11 mouse cellular contexts compared by ENCODE assay signal in genomic region chr3:140949880-140950662, GRCm38 (mm10).
DNase-seq lines count a peak whose midpoint lies in the region; ATAC-seq lines count a peak whose summit lies in the region.
"Had no signal": no experiment of that assay in that cellular context is flagged by ENCODE, and none has a peak within 500 bp of the region (broad histone marks: within the 10 kb centered on the region; RNA-seq: fewer than 3 reads in every experiment).

No protein-coding gene starts in this region.

- DNase-seq in heart, embryonic 10.5 days (ENCODE audit: low spot score): peak; percentile 75
- no peak for DNase-seq in heart, postnatal 4 days
- DNase-seq in MEL-GATA-1-ER (ENCODE audit: extremely low read depth, low read depth): peak; percentile 99
- DNase-seq in forebrain, embryonic 14.5 days (ENCODE audit: low spot score): peak; percentile 52
- no peak for DNase-seq in cerebellum, adult 9-11 months
- DNase-seq in thymus, postnatal 36 days: no peak
- no peak for DNase-seq in adrenal gland, postnatal 14 days
- DNase-seq: gastrocnemius, postnatal 10 days; heart, postnatal 14 days; lung, adult 2 months had no signal

- H3K27me3 ChIP-seq in heart, embryonic 10.5 days (ENCODE audit: insufficient read depth, poor library complexity, severe bottlenecking): no peaks in the 10 kb centered on the region
- H3K27me3 ChIP-seq in forebrain, embryonic 14.5 days (replicated peaks; ENCODE audit: control insufficient read depth, insufficient read depth, low read length): no peaks in the 10 kb centered on the region
- H3K27me3 ChIP-seq in megakaryocyte, embryonic 14.5 days (replicated peaks): peaks cover 2% of the 10 kb centered on the region

- H3K4me1 ChIP-seq in heart, embryonic 10.5 days: no peaks in the 10 kb centered on the region
- H3K4me1 ChIP-seq in forebrain, embryonic 14.5 days (ENCODE audit: control insufficient read depth, insufficient read depth, low read length): no peaks in the 10 kb centered on the region
- peaks cover 13% of the 10 kb centered on the region for H3K4me1 ChIP-seq in megakaryocyte, embryonic 14.5 days

- peak; percentile 66 for ATAC-seq in forebrain, embryonic 14.5 days

- H3K4me3 ChIP-seq in heart, embryonic 10.5 days: no peak overlapping the region
- H3K4me3 ChIP-seq in forebrain, embryonic 14.5 days (ENCODE audit: low read depth, low read length): no peak overlapping the region
- H3K4me3 ChIP-seq in megakaryocyte, embryonic 14.5 days (replicated peaks): peak overlapping the region; percentile 14

- H3K9me3 ChIP-seq in heart, embryonic 10.5 days: no peaks in the 10 kb centered on the region
- no peaks in the 10 kb centered on the region for H3K9me3 ChIP-seq in forebrain, embryonic 14.5 days (replicated peaks; ENCODE audit: control insufficient read depth, low read length)
- no peaks in the 10 kb centered on the region for H3K9me3 ChIP-seq in megakaryocyte, embryonic 14.5 days

- H3K27ac ChIP-seq in heart, embryonic 10.5 days: no peak overlapping the region
- no peak overlapping the region for H3K27ac ChIP-seq in forebrain, embryonic 14.5 days (ENCODE audit: low read depth, low read length)

- H3K9ac ChIP-seq in forebrain, embryonic 14.5 days (ENCODE audit: low read length): no peak overlapping the region

- WGBS in heart, embryonic 10.5 days: 16% methylated on average over 4 of the region's 4 CpGs
- 27% methylated on average over 4 of the region's 4 CpGs for WGBS in forebrain, embryonic 14.5 days

- H3K4me2 ChIP-seq in forebrain, embryonic 14.5 days (ENCODE audit: low read length): no peak overlapping the region

- H3K36me3 ChIP-seq in heart, embryonic 10.5 days: no peaks in the 10 kb centered on the region
- H3K36me3 ChIP-seq in forebrain, embryonic 14.5 days (ENCODE audit: control insufficient read depth, insufficient read depth, low read length): no peaks in the 10 kb centered on the region
- H3K36me3 ChIP-seq in megakaryocyte, embryonic 14.5 days (replicated peaks; ENCODE audit: low read length): no peaks in the 10 kb centered on the region

Comparison
In these comparisons a context has a peak if more than half of its experiments do, and no peak if none do; other contexts are left out.
1. DNase-seq: peak in heart, embryonic 10.5 days (single experiment), MEL-GATA-1-ER (single experiment) and forebrain, embryonic 14.5 days (single experiment); none in heart, postnatal 4 days (single experiment), cerebellum, adult 9-11 months (single experiment), thymus, postnatal 36 days (0 of 2) and adrenal gland, postnatal 14 days (single experiment).